Mouse (Mus musculus): ENCODE data around the gene Gdf3.
"Not testable (repeated sequence)": the region's sequence is repeated elsewhere in the genome, so short reads cannot be mapped to it uniquely, and the experiment has no call there.

The Gdf3 gene

GRCm38 (mm10) chr6:122605483-122605882 lies 4.4 kb downstream of the Gdf3 start:
- no peak for DNase-seq (ENCODE audit: low spot score)

- DNase-seq (ENCODE audit: low spot score), result no peak
Observed at GRCm38 (mm10) chr6:122604260-122604659, 5.6 kb downstream of the Gdf3 start.

DNA sequence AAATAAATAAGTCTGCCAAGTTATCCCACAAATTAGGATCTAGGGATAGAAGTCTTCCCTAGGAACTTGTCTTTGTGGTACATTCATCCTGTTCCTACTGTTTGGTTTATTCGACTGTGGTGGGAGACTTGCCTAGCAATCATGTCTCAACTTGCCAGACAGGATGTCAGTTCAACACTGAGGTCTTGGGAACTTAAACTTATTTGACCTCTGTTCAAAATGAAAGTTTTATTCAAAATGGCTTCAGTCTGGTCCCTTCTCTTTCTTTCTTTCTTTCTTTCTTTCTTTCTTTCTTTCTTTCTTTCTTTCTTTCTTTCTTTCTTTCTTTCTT lies 6.9 kb downstream of the Gdf3 start:
- DNase-seq (ENCODE audit: low spot score), result no peak

- DNase-seq (ENCODE audit: low spot score), result peak; percentile 73
Observed at GRCm38 (mm10) chr6:122602242-122602991, 7.5 kb downstream of the Gdf3 start, which contains the start of gene Apobec1. Gene Apobec1, minus strand, starts transcription at chr6:122602444.

- no peak for DNase-seq (ENCODE audit: low spot score)
Observed at GRCm38 (mm10) chr6:122601615-122602014, 8.3 kb downstream of the Gdf3 start.

GRCm38 (mm10) chr6:122601031-122601430 lies 8.9 kb downstream of the Gdf3 start:
- DNase-seq (ENCODE audit: low spot score), result no peak

DNA sequence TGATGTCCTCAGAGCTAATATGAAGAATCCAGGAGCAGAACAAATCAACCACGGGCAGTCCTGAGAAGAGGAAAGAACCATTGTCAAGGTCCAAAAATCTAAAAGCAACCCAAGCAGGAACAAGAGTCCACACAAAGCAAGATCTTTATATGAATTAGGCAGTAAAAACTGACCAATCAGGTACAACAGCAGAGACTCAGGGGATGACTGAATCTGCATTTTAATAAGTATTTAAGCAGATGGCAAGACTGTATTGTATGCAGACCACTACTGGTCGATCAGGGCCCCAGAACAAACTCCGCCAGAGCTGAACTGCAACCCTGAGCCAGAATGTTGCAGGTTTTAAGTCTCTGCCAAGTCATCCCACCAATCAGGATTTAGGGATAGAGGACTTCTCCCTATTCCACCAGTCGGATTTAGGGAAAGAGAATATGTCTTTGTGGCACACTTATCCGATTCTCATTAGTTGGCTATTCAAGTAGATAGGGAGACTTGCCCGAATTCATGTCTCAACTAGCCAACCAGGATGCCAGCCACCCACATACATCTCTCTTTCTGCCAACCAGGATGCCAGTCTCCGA lies 9.7 kb downstream of the Gdf3 start:
- no peak for DNase-seq (ENCODE audit: low spot score)

DNA sequence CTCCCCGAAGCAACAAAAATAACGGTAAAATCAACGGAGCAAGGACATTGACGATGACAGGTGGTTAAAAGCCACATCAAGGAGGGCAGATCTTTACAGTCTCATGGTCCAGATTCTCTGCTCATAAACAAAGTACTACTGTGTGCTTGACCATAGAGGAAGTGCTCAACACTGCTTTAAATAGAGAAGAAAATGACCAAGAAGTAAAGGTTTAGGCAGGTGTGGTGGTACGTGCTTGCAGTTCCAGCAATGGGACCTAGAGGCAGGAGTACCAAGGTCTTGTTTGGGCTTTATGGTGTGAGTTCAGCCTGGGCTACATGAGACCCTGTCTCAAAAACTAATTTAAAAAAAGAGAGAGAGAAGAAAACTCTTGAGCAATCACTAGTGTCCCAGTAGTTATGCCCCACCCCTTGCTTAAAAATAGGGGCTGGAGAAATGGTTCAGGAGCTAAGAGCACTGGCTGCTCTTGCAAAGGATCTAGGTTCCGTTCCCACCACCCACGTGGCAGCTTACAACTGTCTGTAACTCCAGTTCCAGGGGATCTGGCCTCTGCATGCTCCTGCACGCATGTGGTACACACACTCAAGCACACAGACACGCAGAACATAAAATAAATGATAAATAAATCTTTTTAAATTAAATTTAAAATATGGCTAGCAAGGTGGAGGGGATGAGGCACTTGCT lies 10.7 kb downstream of the Gdf3 start:
- no peak for DNase-seq (ENCODE audit: low spot score)

GRCm38 (mm10) chr6:122598436-122598835 lies 11.5 kb downstream of the Gdf3 start:
- no peak for DNase-seq (ENCODE audit: low spot score)

DNA sequence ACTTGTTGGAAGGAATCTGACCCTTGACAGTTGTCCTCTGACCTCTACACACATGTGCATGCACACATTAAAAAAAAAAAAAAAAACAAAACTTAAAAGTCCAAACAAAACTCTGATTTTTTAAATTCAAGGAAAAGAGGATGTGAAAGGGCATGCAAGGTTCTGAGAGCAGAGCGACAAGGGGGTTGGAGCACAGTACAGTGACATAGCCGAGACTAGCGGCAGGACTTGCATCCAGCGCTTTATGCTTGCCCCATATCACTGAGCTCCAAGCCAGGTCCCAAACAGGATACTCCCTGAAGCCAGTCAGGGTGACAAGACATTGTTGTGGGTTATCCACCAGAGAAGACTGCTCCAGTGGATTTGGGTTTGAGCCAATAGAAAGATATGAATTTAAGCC lies 11.9 kb downstream of the Gdf3 start:
- no peak for DNase-seq (ENCODE audit: low spot score)

GRCm38 (mm10) chr6:122596608-122597007 lies 13.3 kb downstream of the Gdf3 start:
- no peak for DNase-seq (ENCODE audit: low spot score)

DNA sequence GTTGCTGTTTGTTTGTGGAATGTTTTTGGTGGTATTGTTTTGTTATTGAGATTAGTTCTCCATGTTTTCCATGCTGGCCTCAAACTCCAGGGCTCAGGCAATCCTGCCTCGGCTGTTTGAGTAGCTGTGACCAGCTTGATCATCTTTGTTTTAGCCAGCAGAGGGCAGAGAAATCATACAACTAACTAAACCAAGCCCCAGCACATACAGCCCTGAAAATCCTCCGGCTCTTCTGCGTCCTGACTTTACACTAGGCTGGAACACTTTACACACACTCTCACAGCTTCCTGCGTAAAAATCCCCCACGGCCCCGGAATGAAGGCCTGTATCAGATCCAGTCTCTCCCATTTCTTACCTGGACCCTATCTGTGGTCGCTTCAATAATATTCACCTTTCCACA lies 14.2 kb downstream of the Gdf3 start:
- DNase-seq (ENCODE audit: low spot score), result no peak

GRCm38 (mm10) chr6:122592905-122593304 lies 17.0 kb downstream of the Gdf3 start:
- no peak for DNase-seq (ENCODE audit: low spot score)

GRCm38 (mm10) chr6:122591027-122591758 lies 18.7 kb downstream of the Gdf3 start:
- DNase-seq (ENCODE audit: low spot score), result no peak

- no peak for DNase-seq (ENCODE audit: low spot score)
Observed at GRCm38 (mm10) chr6:122579086-122579485, 30.8 kb downstream of the Gdf3 start.

GRCm38 (mm10) chr6:122577030-122577429 lies 32.9 kb downstream of the Gdf3 start:
- no peak for DNase-seq (ENCODE audit: low spot score)

DNA sequence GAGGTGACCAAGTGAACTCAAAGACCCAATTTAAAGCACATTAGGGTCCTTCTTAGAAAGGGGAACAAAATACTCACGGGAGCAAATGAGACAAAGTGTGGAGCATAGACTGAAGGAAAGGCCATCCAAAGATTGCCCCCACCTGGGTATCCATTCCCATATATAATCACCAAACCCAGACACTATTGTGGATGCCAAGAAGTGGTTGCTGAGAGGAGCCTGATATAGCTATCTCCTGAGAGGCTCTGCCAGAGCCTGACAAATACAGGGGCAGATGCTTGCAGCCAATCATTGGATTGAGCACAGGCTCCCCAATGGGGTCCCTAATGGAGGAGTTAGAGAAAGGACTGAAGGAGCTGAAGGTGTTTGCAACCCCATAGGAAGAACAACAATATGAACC lies 34.9 kb downstream of the Gdf3 start:
- DNase-seq (ENCODE audit: low spot score), result not testable (repeated sequence)

DNA sequence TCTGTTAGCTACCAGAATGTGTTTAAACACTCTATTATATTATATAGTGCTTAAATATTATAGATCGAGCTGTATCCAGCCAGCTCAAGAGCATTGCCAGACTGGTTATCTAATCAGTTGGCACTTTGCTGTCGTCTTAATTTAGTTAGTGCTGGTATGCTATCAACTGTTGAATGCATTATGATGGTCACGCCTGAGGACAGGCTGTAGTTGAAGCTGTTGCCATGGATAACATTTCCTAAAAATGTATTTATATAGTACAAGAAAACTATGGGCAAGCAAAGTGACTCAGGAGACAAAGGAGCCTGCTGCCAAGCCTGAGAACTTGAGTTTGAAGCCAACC lies 38.3 kb downstream of the Gdf3 start:
- no peak for DNase-seq (ENCODE audit: low spot score)

GRCm38 (mm10) chr6:122570695-122571616 lies 38.9 kb downstream of the Gdf3 start:
- DNase-seq (ENCODE audit: low spot score), result no peak

DNA sequence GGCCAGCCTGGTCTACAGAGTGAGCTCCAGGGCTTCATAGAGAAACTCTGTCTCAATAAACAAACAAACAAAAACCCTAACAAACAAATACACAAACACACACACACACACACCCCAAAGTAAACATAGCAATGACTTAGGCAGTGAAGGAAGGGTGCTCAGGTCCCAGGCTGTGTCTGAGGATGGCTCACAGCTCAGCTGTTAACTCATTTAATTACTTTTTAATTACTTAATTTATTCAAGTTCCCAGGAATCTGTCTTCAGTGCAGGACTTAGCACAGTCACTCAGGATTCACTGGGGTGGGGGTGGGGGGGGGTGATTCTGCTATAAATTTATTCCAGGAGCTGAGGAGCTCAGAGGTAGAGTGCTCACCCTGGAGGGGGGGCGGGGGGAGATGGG lies 40.1 kb downstream of the Gdf3 start:
- no peak for DNase-seq (ENCODE audit: low spot score)

DNA sequence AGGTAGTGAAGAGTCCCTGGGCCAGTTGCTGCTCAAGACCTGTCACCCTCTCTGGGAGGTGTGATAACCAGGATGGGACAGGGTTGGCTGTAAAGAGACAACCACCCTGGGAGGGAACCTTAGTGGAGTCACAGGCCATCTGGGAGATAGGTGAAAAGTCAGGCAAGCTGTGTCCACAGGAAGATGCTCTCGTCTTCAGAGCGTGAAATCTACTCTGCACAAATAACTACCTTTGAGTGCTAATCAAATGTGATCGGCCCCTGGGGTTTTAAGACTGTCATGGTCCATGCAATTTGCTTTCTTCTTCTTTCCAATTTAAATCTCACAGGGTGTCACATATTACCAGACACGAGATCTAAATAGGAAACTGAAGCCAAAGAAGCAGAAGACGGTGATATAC lies 40.8 kb downstream of the Gdf3 start:
- DNase-seq (ENCODE audit: low spot score), result no peak
